Mouse (Mus musculus) MEL (cell line): ENCODE results near the gene Fam114a2. TPM values are rescaled to one million over a fixed set of nuclear protein-coding genes. Genes with fewer than 3 reads are reported as not detected.

Experiments used
- DNase-seq: peaks from one replicate; pipeline ENCODE4 v3.0.0; 2011; ENCODE audit warnings: low read depth, low spot score
- H3K27ac ChIP-seq: 2 replicates; pipeline ENCODE4 v1.5.1; 2012; ENCODE audit warnings: low read depth, mild to moderate bottlenecking, control low read depth, low read length, moderate library complexity; ENCODE audit not compliant: control insufficient read depth
- H3K27me3 ChIP-seq, 2 experiments: fragments of 150-350 bp in 1 of 2; sonication (generic) in 1 of 2; 2 replicates each; pipeline ENCODE4 v1.6.1; 2012; ENCODE audit warnings: low read length in 2 of 2, mild to moderate bottlenecking in 2 of 2, improper control_type of control experiment in 1 of 2, moderate library complexity in 1 of 2; ENCODE audit not compliant: insufficient read depth in 2 of 2, control insufficient read depth in 1 of 2
- H3K36me3 ChIP-seq, 2 experiments: 2 replicates each; pipeline ENCODE4 v1.6.1; 2012 to 2014; ENCODE audit warnings: low read length in 2 of 2, improper control_type of control experiment in 1 of 2, inconsistent platforms in 1 of 2, mild to moderate bottlenecking in 1 of 2; ENCODE audit not compliant: insufficient read depth in 2 of 2, control insufficient read depth in 1 of 2
- H3K4me1 ChIP-seq, 2 experiments: fragments of 150-350 bp in 1 of 2; sonication (generic) in 1 of 2; 2 replicates each; pipeline ENCODE4 v1.6.1; 2012; ENCODE audit warnings: low read length in 2 of 2, improper control_type of control experiment in 1 of 2, mild to moderate bottlenecking in 1 of 2; ENCODE audit not compliant: insufficient read depth in 2 of 2, control insufficient read depth in 1 of 2
- H3K4me3 ChIP-seq, 2 experiments: fragments of 150-350 bp in 1 of 2; sonication (generic) in 1 of 2; 2 replicates each; pipeline ENCODE4 v1.5.1; 2012; ENCODE audit warnings: low read depth in 2 of 2, low read length in 2 of 2, mild to moderate bottlenecking in 2 of 2, moderate library complexity in 2 of 2, control low read depth in 1 of 2, improper control_type of control experiment in 1 of 2; ENCODE audit not compliant: control insufficient read depth in 1 of 2, insufficient read depth in 1 of 2
- H3K79me2 ChIP-seq: 2 replicates; pipeline ENCODE4 v1.6.1; 2012; ENCODE audit warnings: mild to moderate bottlenecking, low read length, moderate library complexity; ENCODE audit not compliant: control insufficient read depth, poor library complexity, insufficient read depth
- H3K9ac ChIP-seq: 2 replicates; pipeline ENCODE4 v1.6.1; 2012; ENCODE audit warnings: low read depth, mild to moderate bottlenecking, control low read depth, low read length, moderate library complexity; ENCODE audit not compliant: control insufficient read depth, poor library complexity, severe bottlenecking
- H3K9me3 ChIP-seq: fragments of 150-350 bp; sonication (generic); replicated peaks from 2 replicates; pipeline ENCODE4 v1.6.1; 2012; ENCODE audit warnings: mild to moderate bottlenecking, low read length, improper control_type of control experiment, moderate library complexity; ENCODE audit not compliant: insufficient read depth
- BHLHE40 ChIP-seq: IDR thresholded peaks from 2 replicates; pipeline ENCODE4 v1.6.1; 2012; ENCODE audit warnings: low read depth, mild to moderate bottlenecking, inconsistent platforms, low read length, improper control_type of control experiment, borderline replicate concordance
- CHD1 ChIP-seq: IDR thresholded peaks from 2 replicates; pipeline ENCODE4 v1.6.1; 2012; ENCODE audit warnings: low read depth, mild to moderate bottlenecking, inconsistent platforms, low read length, improper control_type of control experiment
- CHD2 ChIP-seq: IDR thresholded peaks from 2 replicates; pipeline ENCODE4 v1.6.1; 2011; ENCODE audit warnings: low read length, improper control_type of control experiment
- E2F4 ChIP-seq: IDR thresholded peaks from 2 replicates; pipeline ENCODE4 v1.6.1; 2011; ENCODE audit warnings: low read depth, low read length, improper control_type of control experiment, borderline replicate concordance
- ETS1 ChIP-seq: IDR thresholded peaks from 2 replicates; pipeline ENCODE4 v1.6.1; 2012; ENCODE audit warnings: low read depth, mild to moderate bottlenecking, inconsistent platforms, low read length, improper control_type of control experiment, moderate library complexity
- GABPA ChIP-seq: IDR thresholded peaks from 2 replicates; pipeline ENCODE4 v1.6.1; 2012; ENCODE audit warnings: low read depth, mild to moderate bottlenecking, inconsistent platforms, low read length, improper control_type of control experiment, moderate library complexity
- HCFC1 ChIP-seq: IDR thresholded peaks from 2 replicates; pipeline ENCODE4 v1.6.1; 2012; ENCODE audit warnings: low read depth, mild to moderate bottlenecking, inconsistent platforms, low read length, improper control_type of control experiment, moderate library complexity
- MAFK ChIP-seq: IDR thresholded peaks from 2 replicates; pipeline ENCODE4 v1.6.1; 2011; ENCODE audit warnings: low read depth, mild to moderate bottlenecking, low read length, improper control_type of control experiment, borderline replicate concordance
- MAX ChIP-seq: IDR thresholded peaks from 2 replicates; pipeline ENCODE4 v1.6.1; 2011; ENCODE audit warnings: low read length, improper control_type of control experiment
- MAZ ChIP-seq: IDR thresholded peaks from 2 replicates; pipeline ENCODE4 v1.6.1; 2012; ENCODE audit warnings: low read depth, mild to moderate bottlenecking, inconsistent platforms, low read length, improper control_type of control experiment
- MXI1 ChIP-seq: IDR thresholded peaks from 2 replicates; pipeline ENCODE4 v1.6.1; 2011; ENCODE audit warnings: mild to moderate bottlenecking, low read depth, low read length, improper control_type of control experiment
- MYB ChIP-seq: IDR thresholded peaks from 2 replicates; pipeline ENCODE4 v1.6.1; 2011; ENCODE audit warnings: mild to moderate bottlenecking, low read depth, low read length, improper control_type of control experiment
- MYC ChIP-seq: IDR thresholded peaks from 2 replicates; pipeline ENCODE4 v1.6.1; 2011; ENCODE audit warnings: low read depth, mild to moderate bottlenecking, low read length, improper control_type of control experiment, moderate library complexity
- POLR2A ChIP-seq, 2 experiments: IDR thresholded peaks; 2 replicates each; pipeline ENCODE4 v1.6.1; 2011 to 2012; ENCODE audit warnings: low read length in 2 of 2, mild to moderate bottlenecking in 2 of 2, control low read depth in 1 of 2, improper control_type of control experiment in 1 of 2, low read depth in 1 of 2, moderate library complexity in 1 of 2; ENCODE audit not compliant: control insufficient read depth in 1 of 2, insufficient read depth in 1 of 2, poor library complexity in 1 of 2
- POLR2AphosphoS2 ChIP-seq: IDR thresholded peaks from 2 replicates; pipeline ENCODE4 v1.6.1; 2011; ENCODE audit warnings: low read length, improper control_type of control experiment
- POLR2AphosphoS5 ChIP-seq: IDR thresholded peaks from 2 replicates; pipeline ENCODE4 v1.6.1; 2012; ENCODE audit warnings: low read depth, borderline replicate concordance, mild to moderate bottlenecking, inconsistent platforms, low read length, moderate library complexity, mixed read lengths
- RAD21 ChIP-seq: IDR thresholded peaks from 2 replicates; pipeline ENCODE4 v1.6.1; 2011; ENCODE audit warnings: mild to moderate bottlenecking, low read depth, low read length, improper control_type of control experiment
- TAL1 ChIP-seq: IDR thresholded peaks from 2 replicates; pipeline ENCODE4 v1.6.1; 2012; ENCODE audit warnings: mild to moderate bottlenecking, inconsistent platforms, low read length, moderate library complexity, mixed read lengths
- TCF12 ChIP-seq: IDR thresholded peaks from 2 replicates; pipeline ENCODE4 v1.6.1; 2014; ENCODE audit warnings: low read depth, mild to moderate bottlenecking, inconsistent platforms, low read length, improper control_type of control experiment, moderate library complexity
- USF1 ChIP-seq: IDR thresholded peaks from 2 replicates; pipeline ENCODE4 v1.6.1; 2014; ENCODE audit warnings: low read depth, mild to moderate bottlenecking, inconsistent platforms, low read length, improper control_type of control experiment, moderate library complexity
- USF2 ChIP-seq, 2 experiments: IDR thresholded peaks; 2 replicates each; pipeline ENCODE4 v1.6.1; 2011 to 2012; ENCODE audit warnings: improper control_type of control experiment in 2 of 2, low read length in 2 of 2, borderline replicate concordance in 1 of 2, inconsistent platforms in 1 of 2, low read depth in 1 of 2, mild to moderate bottlenecking in 1 of 2; ENCODE audit not compliant: insufficient read depth in 1 of 2
- ZC3H11A ChIP-seq: IDR thresholded peaks from 2 replicates; pipeline ENCODE4 v1.6.1; 2012; ENCODE audit warnings: low read depth, mild to moderate bottlenecking, inconsistent platforms, low read length, improper control_type of control experiment
- ZNF384 ChIP-seq: IDR thresholded peaks from 2 replicates; pipeline ENCODE4 v1.6.1; 2012; ENCODE audit warnings: low read depth, mild to moderate bottlenecking, inconsistent platforms, low read length, improper control_type of control experiment
- polyA plus RNA-seq, 2 experiments: library from polyadenylated mRNA; stranded (reverse) in 1 of 2; unstranded in 1 of 2; fragments of >175 nt in 1 of 2; fragments of >200 nt in 1 of 2; gene quantifications; 2 replicates each; pipeline versions ENCODE4 v1.2.1 to v1.2.4; 2012; ENCODE audit warnings: low replicate concordance in 2 of 2, low read depth in 1 of 2; ENCODE audit not compliant: insufficient read length in 2 of 2, insufficient read depth in 1 of 2, missing spikeins in 1 of 2
- total RNA-seq: library from RNA; depleted of rRNA; stranded (reverse); fragments of 300-350 nt; gene quantifications from 2 replicates; pipeline ENCODE4 v1.2.3, GENCODE M21; 2012

The Fam114a2 gene
- total and polyA plus RNA-seq, 3 experiments, result 39.5 to 42.3 TPM; not detected in 1

GRCm38 (mm10) chr11:57518751-57519148, 333 bp upstream of the Fam114a2 start:
- peaks cover 30% of the 10 kb centered on the region for H3K79me2 ChIP-seq
- peaks cover 0 to 19% of the 10 kb centered on the region in 2 experiments for H3K36me3 ChIP-seq
- H3K9me3 ChIP-seq, result no peaks in the 10 kb centered on the region
- H3K4me1 ChIP-seq, result peaks cover 3 to 14% of the 10 kb centered on the region in 2 experiments
- H3K4me3 ChIP-seq, result peak overlapping the region; percentile 70 to 78
- no peaks in the 10 kb centered on the region for H3K27me3 ChIP-seq
- no peak for TF ChIP-seq MAFK
- TF ChIP-seq POLR2A (IDR thresholded peaks at IDR 0.05; ENCODE audit: control insufficient read depth in 1 of 2, insufficient read depth in 1 of 2, low read depth in 1 of 2, low read length in 2 of 2, poor library complexity in 1 of 2), result peak in 1 of 2 experiments; percentile 39; a peak in 2 of 4 replicates
- no peak overlapping the region for H3K27ac ChIP-seq
- peak overlapping the region; percentile 55 for H3K9ac ChIP-seq
- no peak for DNase-seq

GRCm38 (mm10) chr11:57516946-57517441, 1.4 kb downstream of the Fam114a2 start:
- peaks cover 3 to 14% of the 10 kb centered on the region in 2 experiments for H3K4me1 ChIP-seq
- TF ChIP-seq BHLHE40 (no peak), ZNF384 (no peak), POLR2AphosphoS2 (no peak), MYC (no peak), CHD1 (no peak), MAFK (no peak), TAL1 (no peak), RAD21 (no peak), USF1 (no peak), CHD2 (no peak)
- TF ChIP-seq, all 39 proteins: peak for 0
- H3K9me3 ChIP-seq, result no peaks in the 10 kb centered on the region
- H3K4me3 ChIP-seq, result no peak overlapping the region
- H3K27me3 ChIP-seq, result no peaks in the 10 kb centered on the region
- H3K36me3 ChIP-seq, result peaks cover 0 to 17% of the 10 kb centered on the region in 2 experiments; a peak in 3 of 4 replicates
- H3K9ac ChIP-seq, result no peak overlapping the region
- H3K27ac ChIP-seq, result no peak overlapping the region
- DNase-seq, result no peak
- peaks cover 27% of the 10 kb centered on the region for H3K79me2 ChIP-seq

- no peaks in the 10 kb centered on the region for H3K27me3 ChIP-seq
- no peak overlapping the region for H3K9ac ChIP-seq
- H3K4me3 ChIP-seq, result no peak overlapping the region
- TF ChIP-seq MAFK, result no peak
- TF ChIP-seq GABPA, result no peak
- TF ChIP-seq BHLHE40, result no peak
- TF ChIP-seq ZC3H11A, result no peak
- TF ChIP-seq HCFC1, result no peak
- no peak for TF ChIP-seq USF2 (IDR thresholded peaks at IDR 0.05; ENCODE audit: borderline replicate concordance in 1 of 2, insufficient read depth in 1 of 2, low read depth in 1 of 2, low read length in 2 of 2)
- TF ChIP-seq MYB, result no peak
- TF ChIP-seq MAZ, result no peak
- no peak for TF ChIP-seq POLR2AphosphoS5
- TF ChIP-seq MXI1, result no peak
- no peak for TF ChIP-seq TCF12
- TF ChIP-seq E2F4, result no peak
- TF ChIP-seq POLR2A (IDR thresholded peaks at IDR 0.05; ENCODE audit: control insufficient read depth in 1 of 2, insufficient read depth in 1 of 2, low read depth in 1 of 2, low read length in 2 of 2, poor library complexity in 1 of 2), result no peak
- TF ChIP-seq MAX, result no peak
- TF ChIP-seq ETS1, result no peak
- peaks cover 3 to 14% of the 10 kb centered on the region in 2 experiments for H3K4me1 ChIP-seq
- peaks cover 22% of the 10 kb centered on the region for H3K79me2 ChIP-seq
- H3K36me3 ChIP-seq, result peaks cover 0 to 16% of the 10 kb centered on the region in 2 experiments
- no peak overlapping the region for H3K27ac ChIP-seq
- DNase-seq, result no peak
- H3K9me3 ChIP-seq, result no peaks in the 10 kb centered on the region
Measured at GRCm38 (mm10) chr11:57515218-57515617, 3.2 kb downstream of the Fam114a2 start.
